Mouse (Mus musculus) frontal cortex, postnatal 14 days (tissue): ENCODE data around the gene Ttll10.

ENCODE experiments used
- DNase-seq, 2 experiments: peaks; one replicate each; pipeline ENCODE4 v3.0.0; 2022; ENCODE audit warnings: low spot score in 2 of 2

Gene Ttll10

GRCm38 (mm10) chr4:156024184-156024583 is 35.0 kb downstream of the Ttll10 start:
- DNase-seq: no peak

- no peak for DNase-seq
Observed at GRCm38 (mm10) chr4:156023520-156023919, 35.7 kb downstream of the Ttll10 start.

GRCm38 (mm10) chr4:156021942-156022419 is 37.2 kb downstream of the Ttll10 start:
- no peak for DNase-seq

DNA sequence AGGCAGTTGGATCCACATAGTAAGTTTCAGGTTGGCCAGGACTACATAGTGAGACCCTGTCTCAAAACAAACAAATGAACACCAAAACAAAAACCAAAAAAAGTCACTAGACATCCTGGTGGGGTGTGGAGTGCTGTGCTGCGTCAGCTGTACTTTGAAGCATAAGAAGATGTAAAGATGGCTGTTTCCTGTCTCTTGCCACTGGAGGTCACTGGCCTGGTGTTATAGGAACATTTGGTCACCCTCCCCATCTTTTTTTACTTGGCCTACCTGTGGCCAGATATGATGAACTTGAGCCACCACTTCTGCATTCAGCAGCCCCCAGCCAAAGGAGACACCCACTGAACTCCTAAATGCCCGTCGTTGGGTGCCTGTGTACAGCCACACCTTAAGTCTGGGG is 37.8 kb downstream of the Ttll10 start:
- DNase-seq: no peak

DNA sequence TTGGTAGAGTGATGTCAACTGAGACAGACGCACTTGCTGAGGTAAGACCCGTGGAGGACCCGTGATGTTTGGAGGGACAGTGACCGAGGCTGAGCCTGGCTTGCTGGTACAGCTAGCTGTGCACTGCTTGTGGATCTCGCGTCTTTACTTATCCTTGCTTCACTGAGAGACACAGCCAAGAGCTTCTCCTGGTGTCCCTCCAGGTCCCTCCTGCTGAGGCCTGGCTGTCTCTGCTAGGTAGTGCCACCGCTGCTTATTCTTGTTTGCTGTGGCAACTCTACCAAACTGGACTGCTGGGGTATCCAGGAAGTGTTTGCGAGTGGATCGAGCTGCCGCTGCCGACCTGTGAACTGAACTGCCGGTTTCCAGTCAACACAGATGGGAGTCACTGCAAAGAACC is 39.4 kb downstream of the Ttll10 start:
- no peak for DNase-seq

DNA sequence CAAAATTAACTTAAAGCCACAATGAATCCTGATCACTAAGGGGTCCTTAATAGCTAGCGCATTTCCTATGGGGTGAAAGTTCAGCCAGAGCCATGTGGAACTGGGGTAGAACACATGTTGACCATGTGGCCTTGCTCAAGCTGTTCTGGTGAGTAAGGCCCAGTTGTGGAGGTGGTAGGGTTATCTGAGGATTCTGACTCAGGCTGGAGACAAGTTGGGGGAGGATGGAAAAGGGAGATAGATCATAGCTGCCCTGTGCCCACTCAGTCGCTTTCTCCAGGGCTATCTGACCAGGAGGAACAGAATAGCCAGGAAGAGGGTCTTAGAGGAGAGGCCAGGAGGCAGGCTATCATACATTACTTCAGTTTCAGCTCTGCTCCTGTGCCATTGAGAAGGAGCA is 44.8 kb downstream of the Ttll10 start:
- DNase-seq: no peak

GRCm38 (mm10) chr4:156013637-156014036 is 45.6 kb downstream of the Ttll10 start, which contains the start of gene Tnfrsf4:
Gene Tnfrsf4, plus strand, starts transcription at chr4:156013843.
- no peak for DNase-seq

DNA sequence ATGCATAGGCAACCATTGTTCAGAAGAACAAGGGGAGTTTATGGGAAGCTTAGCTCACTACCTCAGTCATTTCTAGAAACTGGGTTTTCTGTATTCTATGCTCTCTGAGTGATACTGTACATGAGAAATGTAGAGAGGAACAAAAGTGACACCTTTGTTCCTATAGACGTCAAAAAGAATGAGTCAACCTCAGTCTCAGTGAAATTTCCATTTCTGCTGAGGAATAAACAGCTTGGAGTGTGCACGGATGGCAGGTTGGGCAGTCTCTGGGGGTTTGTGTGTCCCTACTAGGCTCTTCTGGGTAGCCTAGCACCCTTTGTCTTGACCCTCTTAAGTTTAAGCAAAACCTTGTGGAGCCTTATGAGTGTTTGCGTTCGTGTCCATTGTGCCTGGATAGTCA is 50.8 kb downstream of the Ttll10 start:
- no peak for DNase-seq

GRCm38 (mm10) chr4:156004109-156004508 is 55.1 kb downstream of the Ttll10 start:
- no peak for DNase-seq

GRCm38 (mm10) chr4:155993606-155994005 is 65.6 kb downstream of the Ttll10 start:
- no peak for DNase-seq

DNA sequence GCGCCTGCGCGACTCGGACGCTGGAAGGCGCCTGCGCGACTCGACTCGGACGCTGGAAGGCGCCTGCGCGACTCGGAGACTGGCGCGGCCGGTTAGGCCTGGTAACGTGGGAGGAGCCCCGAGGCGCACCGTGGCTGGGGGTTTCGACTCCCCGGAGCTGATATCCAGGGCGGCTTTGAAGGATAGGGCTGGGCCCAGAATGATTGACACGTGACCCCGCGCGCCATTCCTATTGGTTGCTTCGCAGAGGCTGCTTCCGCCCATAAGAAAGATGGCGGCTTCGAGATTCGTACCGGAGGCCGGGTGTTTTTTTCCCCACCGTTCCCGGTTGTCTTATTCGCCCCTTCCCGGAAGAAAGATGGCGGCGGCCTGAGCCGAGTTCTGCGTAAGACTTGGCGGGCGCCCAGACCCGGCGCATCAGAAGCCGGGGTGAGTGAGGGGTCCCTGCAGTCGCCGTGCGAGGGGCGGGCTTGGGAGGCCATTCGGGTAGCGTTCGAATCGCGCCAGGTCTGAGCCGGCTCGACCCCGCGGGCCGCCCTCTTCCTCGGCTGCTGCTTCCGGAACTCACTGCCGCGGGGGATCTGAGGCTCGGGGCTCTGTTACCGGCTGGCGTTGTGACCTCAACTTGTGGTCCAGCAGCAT is 66.2 kb downstream of the Ttll10 start:
- DNase-seq: peak; percentile 94 to 96

DNA sequence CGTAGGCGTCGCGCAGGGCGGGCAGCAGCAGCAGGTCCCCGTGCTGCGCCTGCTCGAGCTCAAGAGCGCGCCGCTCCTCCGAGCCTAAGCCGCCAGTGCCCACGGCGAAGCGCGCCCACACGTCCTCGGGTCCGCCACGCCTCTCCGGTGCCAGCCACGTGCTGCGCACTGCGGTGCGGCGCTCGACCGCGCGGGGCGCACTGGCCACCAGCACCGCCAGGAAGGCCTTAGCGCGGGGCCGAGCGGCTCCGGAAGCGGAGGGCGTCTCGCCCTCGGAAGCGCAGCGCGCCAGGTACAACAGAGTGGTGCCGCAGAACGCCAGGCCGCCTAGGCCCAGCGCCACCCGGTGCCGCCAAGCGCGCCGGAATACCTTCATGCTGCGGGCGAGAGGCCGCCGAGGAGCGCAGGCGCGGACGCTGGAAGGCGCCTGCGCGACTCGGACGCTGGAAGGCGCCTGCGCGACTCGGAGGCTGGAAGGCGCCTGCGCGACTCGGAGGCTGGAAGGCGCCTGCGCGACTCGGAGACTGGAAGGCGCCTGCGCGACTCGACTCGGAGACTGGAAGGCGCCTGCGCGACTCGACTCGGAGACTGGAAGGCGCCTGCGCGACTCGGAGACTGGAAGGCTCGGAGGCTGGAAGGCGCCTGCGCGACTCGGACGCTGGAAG is 66.8 kb downstream of the Ttll10 start, which contains the start of the genes B3galt6 and Sdf4:
Gene B3galt6, minus strand, starts transcription at position 409 of the 665 bp plus-strand sequence.
Gene Sdf4, plus strand, starts transcription at position 632 of the 665 bp plus-strand sequence.
- DNase-seq: peak; percentile 78 to 85

- DNase-seq: no peak
Observed at GRCm38 (mm10) chr4:155991908-155992230, 67.3 kb downstream of the Ttll10 start.

DNA sequence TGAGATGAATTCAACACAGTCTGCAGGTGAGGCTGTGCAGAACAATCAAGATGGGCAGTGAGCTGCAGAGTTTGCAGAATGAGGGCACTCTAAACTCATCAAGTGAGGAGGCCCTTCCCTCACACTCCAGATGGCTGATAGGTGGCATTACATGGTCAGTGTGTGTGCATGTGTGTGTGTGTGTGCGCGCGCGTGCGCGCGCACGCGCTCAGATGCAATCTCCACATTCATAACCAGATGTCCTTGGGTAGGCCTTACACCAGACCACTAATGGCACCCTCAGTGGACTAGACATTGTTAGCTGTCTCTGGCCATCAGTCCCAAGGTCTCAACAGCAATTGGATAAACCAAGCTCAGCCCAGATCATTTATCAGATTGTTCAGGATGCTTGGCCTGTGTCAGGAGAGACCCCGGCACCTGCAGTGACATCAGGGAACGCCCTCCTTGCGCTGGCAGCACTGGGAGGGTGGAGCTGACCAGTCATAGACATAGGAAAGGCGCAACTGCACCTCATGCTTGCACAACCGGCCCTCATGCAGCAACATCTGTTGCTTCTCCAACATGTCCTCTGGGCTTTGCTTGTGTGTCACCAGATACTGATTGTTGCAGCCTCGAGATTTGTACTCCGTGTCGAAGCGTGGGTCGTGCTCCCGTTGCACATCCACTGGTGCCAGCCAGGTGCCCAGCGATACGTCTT is 67.9 kb downstream of the Ttll10 start:
- DNase-seq: no peak
